Mouse (Mus musculus) kidney, adult 2 months (tissue): ENCODE data around the gene Cbx3. TPM values are rescaled to one million over a fixed set of nuclear protein-coding genes. Genes with fewer than 3 reads are reported as not detected.

Experiments used
- DNase-seq: peaks from one replicate; pipeline ENCODE4 v3.0.0; 2021
- H3K27ac ChIP-seq: fragments of 200-500 bp; 2 replicates; pipeline ENCODE4 v1.5.1; 2012; ENCODE audit warnings: low read depth, low read length, control low read depth, inconsistent platforms; ENCODE audit not compliant: insufficient read depth
- H3K27me3 ChIP-seq: fragments of 200-500 bp; replicated peaks from 2 replicates; pipeline ENCODE4 v1.6.1; 2012; ENCODE audit warnings: mild to moderate bottlenecking, moderate library complexity, low read length, inconsistent platforms; ENCODE audit not compliant: control insufficient read depth, insufficient read depth
- H3K36me3 ChIP-seq: fragments of 200-500 bp; 2 replicates; pipeline ENCODE4 v1.6.1; 2012; ENCODE audit warnings: mild to moderate bottlenecking, moderate library complexity, low read length, inconsistent platforms; ENCODE audit not compliant: control insufficient read depth, insufficient read depth
- H3K4me1 ChIP-seq: fragments of 200-500 bp; 2 replicates; pipeline ENCODE4 v1.6.1; 2011; ENCODE audit warnings: low read length; ENCODE audit not compliant: control insufficient read depth, insufficient read depth
- H3K4me3 ChIP-seq: fragments of 200-500 bp; 2 replicates; pipeline ENCODE4 v1.5.1; 2011; ENCODE audit warnings: mild to moderate bottlenecking, low read depth, low read length, control low read depth; ENCODE audit not compliant: insufficient read depth
- CTCF ChIP-seq: fragments of 200-500 bp; conservative IDR thresholded peaks from 2 replicates; pipeline ENCODE4 v1.5.1; 2011; ENCODE audit warnings: low read depth, mild to moderate bottlenecking, control low read depth, low read length, moderate library complexity, mixed read lengths; ENCODE audit not compliant: insufficient read depth, insufficient read length
- POLR2A ChIP-seq: fragments of 200-500 bp; IDR thresholded peaks from one replicate; pipeline ENCODE4 v1.6.1; 2011; ENCODE audit warnings: low read depth, low read length, control low read depth
- WGBS: fragments of 180-500 bp; shearing (Covaris S2); methylation state at CpG from one replicate; pipeline ENCODE4 v1.1.7; 2018; 5-methylcytosine and 5-hydroxymethylcytosine counted together
- polyA plus RNA-seq: library from polyadenylated mRNA; depleted of rRNA; stranded (reverse); fragments of >200 nt; gene quantifications from 2 replicates; pipeline ENCODE4 v1.2.3, GENCODE M21; 2012; rRNA removed

Cbx3 gene
- polyA plus RNA-seq, 1 experiment = 11.0 TPM

DNA sequence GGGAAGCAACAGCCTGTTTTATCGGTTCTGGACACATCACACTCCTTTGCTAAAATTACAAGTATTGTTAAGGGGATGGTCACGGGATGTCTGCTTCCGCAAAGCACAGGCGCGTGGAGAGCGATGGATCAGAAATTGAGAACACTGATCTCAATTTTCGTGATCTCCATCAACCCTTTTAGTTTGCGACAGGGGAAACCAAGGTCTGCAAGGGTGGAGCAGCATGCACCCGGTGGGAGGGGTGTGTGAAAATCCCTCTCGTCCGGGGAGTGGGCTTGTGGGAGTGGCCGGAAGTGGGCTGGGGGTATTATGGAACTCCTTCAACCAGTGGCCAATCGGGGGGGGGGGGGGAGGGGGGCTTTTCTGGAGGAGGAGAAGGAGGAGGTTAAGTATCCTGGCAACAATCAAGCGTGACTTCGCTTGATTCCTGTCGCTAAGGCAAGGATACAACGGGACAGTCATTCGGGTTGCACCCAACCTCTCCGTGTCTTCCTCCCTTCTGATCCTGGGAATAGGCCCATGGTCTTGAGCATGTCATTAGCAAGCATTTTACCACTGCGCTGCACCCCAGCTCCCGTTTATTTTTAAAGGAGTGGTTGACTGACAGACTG lies 54.3 kb downstream of the Cbx3 start:
- Histone ChIP-seq H3K4me3 (peak overlapping the region; percentile 59), H3K4me1 (no peaks in the 10 kb centered on the region), H3K27ac (no peak overlapping the region), H3K36me3 (no peaks in the 10 kb centered on the region), H3K27me3 (no peaks in the 10 kb centered on the region)
- no peak for TF ChIP-seq POLR2A
- 4% methylated on average over 21 of the region's 21 CpGs for WGBS
- DNase-seq = no peak

DNA sequence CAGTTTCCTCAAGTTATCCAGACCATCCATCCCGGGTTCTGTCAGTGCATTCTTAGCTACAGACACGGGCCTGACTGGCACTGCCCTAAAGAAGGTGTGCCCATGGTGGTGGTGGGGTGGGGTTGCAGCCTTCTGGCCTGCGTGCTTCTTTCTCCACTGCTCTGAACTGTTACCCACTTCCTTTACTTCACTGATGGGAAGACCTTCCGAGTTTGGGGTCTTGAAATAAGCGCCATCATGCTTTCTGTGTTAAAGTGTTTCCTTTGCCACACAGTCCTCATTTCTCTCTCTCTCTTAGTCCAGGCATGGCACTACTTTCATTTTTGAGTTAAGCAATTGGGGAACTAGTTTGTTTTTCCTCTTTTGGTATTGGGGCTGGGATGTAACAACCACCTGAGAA lies 54.8 kb downstream of the Cbx3 start:
- TF ChIP-seq POLR2A (no peak), CTCF (no peak)
- Histone ChIP-seq H3K36me3 (no peaks in the 10 kb centered on the region), H3K4me3 (no peak overlapping the region), H3K27ac (no peak overlapping the region), H3K27me3 (no peaks in the 10 kb centered on the region), H3K4me1 (no peaks in the 10 kb centered on the region)
- no peak for DNase-seq
- WGBS = 48% methylated on average over 5 of the region's 5 CpGs

DNA sequence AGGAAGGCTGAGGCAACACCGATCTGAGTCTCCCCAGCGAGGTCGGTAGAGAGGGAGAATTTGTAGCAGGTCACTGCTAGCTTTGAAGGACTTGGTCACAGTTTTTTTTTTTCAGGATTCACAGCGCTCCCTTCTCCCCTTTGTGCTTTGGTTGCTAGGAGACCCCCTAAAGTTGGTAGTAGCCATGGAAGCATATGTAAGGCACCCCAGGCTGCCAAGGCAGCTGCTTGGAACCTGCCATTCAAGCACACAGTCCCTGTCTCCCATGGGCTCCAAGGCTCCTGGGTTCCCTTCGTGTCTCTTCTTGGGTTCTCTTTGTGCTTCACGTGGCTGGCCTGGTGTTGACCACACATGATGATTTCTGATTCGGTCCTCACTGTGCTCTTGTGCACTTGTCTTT lies 59.3 kb downstream of the Cbx3 start:
- WGBS = 92% methylated on average over 7 of the region's 7 CpGs
- no peak for DNase-seq
- no peak for TF ChIP-seq CTCF
- H3K27me3 ChIP-seq = no peaks in the 10 kb centered on the region
- no peak overlapping the region for H3K27ac ChIP-seq
- no peaks in the 10 kb centered on the region for H3K36me3 ChIP-seq
- H3K4me3 ChIP-seq = no peak overlapping the region
- H3K4me1 ChIP-seq = no peaks in the 10 kb centered on the region

Other genes with a start within 250 kb of the Cbx3 start
- 0.75 and 1.3 TPM in 2 replicates for gene Nfe2l3, start 37.7 kb upstream of the Cbx3 start, polyA plus RNA-seq
- 63.0 and 105 TPM in 2 replicates for gene Hnrnpa2b1, start 466 bp upstream of the Cbx3 start, polyA plus RNA-seq
- 2.5 and 4.1 TPM in 2 replicates for gene Snx10, start 53.5 kb downstream of the Cbx3 start, polyA plus RNA-seq